Mouse (Mus musculus): ENCODE measurements around the gene Zfp473.
"Not testable (repeated sequence)": the region's sequence is repeated elsewhere in the genome, so short reads cannot be mapped to it uniquely, and the experiment has no call there.

Gene Zfp473

GRCm38 (mm10) chr7:44750950-44751349 lies at the start of gene Zfp473:
TSS of gene Zfp473 (minus strand) at chr7:44751050.
- DNase-seq, result not testable (repeated sequence)

GRCm38 (mm10) chr7:44792781-44793180 lies 41.9 kb upstream of the Zfp473 start:
- DNase-seq, result peak; percentile 1

GRCm38 (mm10) chr7:44790066-44790465 lies 39.2 kb upstream of the Zfp473 start:
- peak; percentile 3 for DNase-seq

- DNase-seq, result peak; percentile 1
Measured at GRCm38 (mm10) chr7:44789531-44789930, 38.7 kb upstream of the Zfp473 start.

GRCm38 (mm10) chr7:44780101-44780500 lies 29.3 kb upstream of the Zfp473 start:
- DNase-seq, result no peak

GRCm38 (mm10) chr7:44776849-44777498 lies 26.1 kb upstream of the Zfp473 start:
- no peak for DNase-seq

- no peak for DNase-seq
Measured at GRCm38 (mm10) chr7:44772591-44773204, 21.8 kb upstream of the Zfp473 start.

- peak; percentile 92 for DNase-seq
Measured at GRCm38 (mm10) chr7:44770046-44770578, 19.3 kb upstream of the Zfp473 start.

- no peak for DNase-seq
Measured at GRCm38 (mm10) chr7:44768129-44768528, 17.3 kb upstream of the Zfp473 start.

GRCm38 (mm10) chr7:44760366-44760765 lies 9.5 kb upstream of the Zfp473 start:
- DNase-seq, result no peak

- DNase-seq, result no peak
Measured at GRCm38 (mm10) chr7:44757164-44757563, 6.3 kb upstream of the Zfp473 start.

- DNase-seq, result peak; percentile 96
Measured at GRCm38 (mm10) chr7:44748101-44749044, 2.5 kb downstream of the Zfp473 start, which contains the start of gene Vrk3. TSS of gene Vrk3 (plus strand) at chr7:44748413.

- DNase-seq, result no peak
Measured at GRCm38 (mm10) chr7:44747115-44747514, 3.7 kb downstream of the Zfp473 start.

GRCm38 (mm10) chr7:44745076-44745475 lies 5.8 kb downstream of the Zfp473 start:
- DNase-seq, result peak; percentile 88

- no peak for DNase-seq
Measured at GRCm38 (mm10) chr7:44744270-44744669, 6.6 kb downstream of the Zfp473 start.

- DNase-seq, result no peak
Measured at GRCm38 (mm10) chr7:44741361-44741760, 9.5 kb downstream of the Zfp473 start.

GRCm38 (mm10) chr7:44733723-44734122 lies 17.1 kb downstream of the Zfp473 start:
- DNase-seq, result no peak

- no peak for DNase-seq
Measured at GRCm38 (mm10) chr7:44728082-44728975, 22.5 kb downstream of the Zfp473 start.

GRCm38 (mm10) chr7:44727151-44727550 lies 23.7 kb downstream of the Zfp473 start:
- DNase-seq, result no peak

GRCm38 (mm10) chr7:44726343-44726742 lies 24.5 kb downstream of the Zfp473 start:
- DNase-seq, result no peak

- DNase-seq, result peak; percentile 16
Measured at GRCm38 (mm10) chr7:44724316-44724715, 26.5 kb downstream of the Zfp473 start.

GRCm38 (mm10) chr7:44722058-44722457 lies 28.8 kb downstream of the Zfp473 start:
- no peak for DNase-seq
